Mouse (Mus musculus) macrophage (primary cell): ENCODE results near the gene Utp11. TPM values are rescaled to one million over a fixed set of nuclear protein-coding genes. Genes with fewer than 3 reads are reported as not detected.
A peak's percentile ranks its signal among the peaks of the same experiment; 100 is the strongest.

Experiments
- H3K27ac ChIP-seq: fragments of 350-480 bp; formaldehyde crosslinking; 2 replicates; pipeline ENCODE4 v1.9.0; 2021
- H3K36me3 ChIP-seq: fragments of 350-480 bp; formaldehyde crosslinking; 2 replicates; pipeline ENCODE4 v1.9.0; 2021; ENCODE audit errors: inconsistent target
- H3K4me3 ChIP-seq: fragments of 350-480 bp; formaldehyde crosslinking; 2 replicates; pipeline ENCODE4 v1.9.0; 2021; ENCODE audit errors: inconsistent target
- H3K79me2 ChIP-seq: fragments of 350-480 bp; formaldehyde crosslinking; 2 replicates; pipeline ENCODE4 v1.9.0; 2021; ENCODE audit errors: inconsistent target
- WGBS: methylation state at CpG from one replicate; pipeline ENCODE4 v1.1.7; 2026; ENCODE audit warnings: inconsistent platforms; ENCODE audit not compliant: missing documents; 5-methylcytosine and 5-hydroxymethylcytosine counted together
- polyA plus RNA-seq: library from polyadenylated mRNA; stranded (reverse); fragments of 250-400 nt; gene quantifications from 3 replicates; pipeline ENCODE4 v1.2.4, GENCODE M21; 2018; ENCODE audit warnings: inconsistent platforms
- total RNA-seq, 78 experiments: library from RNA; depleted of rRNA; stranded (reverse); fragments of 250-400 nt; gene quantifications; 1 replicate in 9 of 78; 2 replicates in 24 of 78; 3 replicates in 43 of 78; 4 replicates in 2 of 78; pipeline ENCODE4 v1.2.4; 2018; ENCODE audit warnings: inconsistent platforms in 56 of 78

Utp11 gene
- 100 to 1,000 TPM in 1 of 26 experiments, 10 to 100 TPM in 25; 12.1 to 101 (median 51.8) TPM for total RNA-seq (2018; cell fraction: chromatin; rRNA removed)
- 10 to 100 TPM; 24.9 to 44.6 (median 33.0) TPM for total RNA-seq (2018; cell fraction: cytosol; rRNA removed)
- 10 to 100 TPM; 11.1 to 53.3 (median 29.8) TPM for total RNA-seq (2018; cell fraction: nucleus; rRNA removed)
- polyA plus RNA-seq = 32.1 to 58.7 TPM (median 57.7 TPM) in 3 replicates

DNA sequence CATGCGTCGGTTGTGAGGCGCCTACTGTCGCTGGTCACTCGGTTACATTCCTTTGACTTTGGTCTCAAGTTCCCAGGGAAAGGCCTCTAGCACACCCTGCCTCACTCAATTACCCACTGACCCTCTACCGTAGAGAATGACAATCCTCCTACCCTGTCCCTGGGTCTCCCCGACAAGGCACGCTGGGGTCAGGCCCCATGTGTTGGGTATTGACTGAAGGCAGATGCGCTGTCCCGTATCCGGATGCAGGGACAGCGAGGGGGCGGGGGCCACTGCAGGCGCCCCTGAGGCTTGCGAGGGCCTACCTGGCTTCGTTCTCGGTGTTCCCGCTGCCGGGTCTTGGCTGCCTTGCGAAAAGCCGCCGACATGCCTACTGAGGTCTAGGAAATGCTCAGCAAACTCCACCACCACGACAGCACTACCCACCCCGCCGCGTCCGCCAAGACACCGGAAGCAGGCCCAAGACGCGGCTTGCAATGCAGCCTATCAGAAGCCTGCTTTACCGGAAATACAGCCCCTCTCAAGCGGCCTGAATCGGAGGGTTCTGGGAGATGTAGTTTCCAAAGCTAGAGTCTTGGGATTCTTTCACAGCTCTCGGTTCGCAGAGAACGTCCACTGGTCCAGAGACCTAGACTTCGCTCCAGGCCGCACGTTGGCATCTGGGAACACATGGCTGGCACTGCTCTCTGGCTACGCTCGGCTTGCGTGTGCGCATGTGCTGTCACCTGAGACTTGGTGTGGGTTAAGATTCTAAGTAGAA, at the start of gene Utp11:
Gene Utp11, minus strand, starts transcription at position 466 of the 760 bp plus-strand sequence.
- Histone ChIP-seq H3K4me3 (peak within 1 kb of the TSS; percentile 76), H3K79me2 (peaks cover 67% of the 10 kb centered on the region), H3K27ac (peak within 1 kb of the TSS; percentile 59), H3K36me3 (no peaks in the 10 kb centered on the region)
- WGBS = under 1% methylated on average over 41 of the region's 43 CpGs

DNA sequence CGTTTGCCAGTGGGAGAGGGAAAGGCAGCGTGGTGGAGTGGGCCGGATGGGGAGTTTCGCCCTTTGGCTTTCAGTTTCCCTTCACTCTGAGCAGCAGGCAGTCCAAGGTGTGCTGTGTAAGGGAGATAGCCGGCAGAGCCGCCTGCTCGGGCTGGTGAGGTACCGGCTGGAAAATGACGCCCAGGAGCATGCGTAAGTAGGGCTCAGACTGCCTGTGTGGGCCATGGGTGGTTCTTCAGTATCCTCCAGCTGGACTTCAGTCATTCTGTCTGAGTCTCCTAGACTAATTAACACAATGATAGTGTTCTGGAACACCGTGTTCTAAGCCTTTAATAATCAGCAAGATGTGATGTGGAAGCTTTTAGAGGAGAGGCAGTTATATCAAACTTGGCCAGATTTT, 49.4 kb upstream of the Utp11 start:
- 91% methylated on average over 11 of the region's 11 CpGs for WGBS
- Histone ChIP-seq H3K36me3 (peaks cover 16% of the 10 kb centered on the region; the same call in 1 of the 2 replicates), H3K79me2 (peaks cover 10% of the 10 kb centered on the region; the same call in 1 of the 2 replicates), H3K4me3 (no peak overlapping the region), H3K27ac (no peak overlapping the region)

DNA sequence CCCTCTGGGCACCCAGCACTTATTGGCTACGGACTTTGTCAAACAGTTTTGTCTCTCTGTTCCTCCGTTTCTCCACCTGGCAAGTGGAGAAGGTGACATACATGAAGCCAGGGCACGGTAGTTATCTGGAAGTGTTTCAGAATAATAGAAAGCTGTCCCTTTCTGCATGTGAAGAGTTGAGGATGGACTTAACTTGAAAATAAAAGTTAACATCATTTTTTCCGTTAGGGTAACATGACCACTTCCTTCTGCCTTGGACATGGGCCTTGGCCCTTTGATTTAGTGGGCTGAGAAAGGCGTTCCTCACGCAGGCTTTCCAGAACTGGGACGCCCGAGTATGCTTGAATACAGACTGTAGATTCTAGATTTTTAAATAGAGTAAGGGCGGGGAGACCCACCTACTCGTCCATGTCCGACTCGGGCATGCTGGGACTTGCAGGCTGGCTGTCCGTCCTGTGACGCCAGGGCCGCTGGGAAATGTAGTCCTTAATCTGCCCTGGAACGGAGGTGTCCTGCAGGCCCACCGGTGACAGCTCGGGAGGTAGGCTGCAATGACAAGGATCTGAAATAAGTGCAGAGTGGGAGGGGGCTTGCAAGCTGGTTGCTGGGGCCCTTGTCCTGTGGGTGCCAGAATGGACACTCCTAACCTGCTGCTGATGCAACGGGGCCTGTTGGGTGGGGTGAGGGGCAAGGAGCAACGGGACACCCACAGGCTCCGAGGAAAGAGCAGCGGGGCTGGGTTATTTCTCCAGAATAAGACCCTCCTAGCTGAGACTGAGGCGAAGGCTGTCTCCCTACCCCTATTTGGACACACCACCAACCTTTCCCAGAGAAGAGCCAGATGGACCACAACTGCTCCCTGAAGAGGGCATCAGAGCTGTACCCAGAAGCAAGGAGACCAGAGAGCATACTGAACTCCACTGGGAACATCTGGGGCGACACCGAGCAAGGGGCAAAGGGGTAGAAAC, 48.3 kb upstream of the Utp11 start, which contains the start of gene Inpp5b:
Gene Inpp5b, plus strand, starts transcription at position 475 of the 968 bp plus-strand sequence.
- peak within 1 kb of the TSS; percentile 80 for H3K27ac ChIP-seq
- H3K36me3 ChIP-seq = peaks cover 11% of the 10 kb centered on the region; the same call in 1 of the 2 replicates
- H3K79me2 ChIP-seq = peaks cover 10% of the 10 kb centered on the region; the same call in 1 of the 2 replicates
- WGBS = 6% methylated on average over 24 of the region's 25 CpGs
- H3K4me3 ChIP-seq = peak within 1 kb of the TSS; percentile 88

DNA sequence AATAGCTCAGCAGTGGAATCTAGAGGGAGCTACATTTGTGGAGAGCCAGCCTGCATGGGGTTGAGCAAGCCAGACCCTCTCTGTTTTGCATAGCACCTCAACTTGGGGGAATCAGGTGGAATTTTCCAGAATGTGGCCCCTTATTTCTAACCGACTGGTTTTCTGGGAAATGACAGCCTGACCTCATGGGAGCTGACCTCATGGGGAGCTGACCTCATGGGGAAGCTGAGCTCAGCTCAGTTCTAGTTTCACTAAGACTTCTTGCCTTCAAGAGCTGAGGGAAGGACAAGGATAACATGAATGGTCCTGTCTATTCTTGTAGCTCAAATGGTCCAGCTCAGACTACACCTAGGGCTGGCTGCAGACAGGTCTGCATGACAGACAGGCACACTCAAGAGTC, 45.4 kb upstream of the Utp11 start:
- WGBS = 36% methylated on average over 1 of the region's 1 CpGs
- Histone ChIP-seq H3K27ac (peak overlapping the region; percentile 91), H3K4me3 (no peak overlapping the region), H3K79me2 (peaks cover 10% of the 10 kb centered on the region; the same call in 1 of the 2 replicates), H3K36me3 (no peaks in the 10 kb centered on the region)

DNA sequence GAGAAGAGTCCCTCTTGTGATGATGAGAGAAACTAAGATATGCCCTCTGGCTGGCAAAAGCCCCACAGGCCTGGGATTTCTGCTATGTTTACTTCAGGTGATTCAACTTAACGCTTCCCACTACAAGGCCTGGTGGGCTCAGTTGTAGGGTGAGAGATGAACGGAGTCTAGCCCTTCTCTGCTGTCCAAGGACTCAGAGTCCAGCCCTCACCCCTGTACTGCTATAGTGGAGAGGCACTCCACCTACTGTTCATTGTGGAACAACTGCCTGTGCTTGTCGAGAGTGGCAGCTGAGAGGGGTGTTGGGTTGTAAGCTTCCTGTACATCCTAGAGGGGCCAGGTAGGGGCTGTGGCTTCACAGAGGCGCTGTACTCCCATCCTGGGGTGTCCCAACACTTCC, 44.6 kb upstream of the Utp11 start:
- peaks cover 10% of the 10 kb centered on the region; the same call in 1 of the 2 replicates for H3K79me2 ChIP-seq
- H3K27ac ChIP-seq = peak overlapping the region; percentile 91
- WGBS = 37% methylated on average over 4 of the region's 4 CpGs
- H3K4me3 ChIP-seq = no peak overlapping the region; the same call in 1 of the 2 replicates
- no peaks in the 10 kb centered on the region for H3K36me3 ChIP-seq

DNA sequence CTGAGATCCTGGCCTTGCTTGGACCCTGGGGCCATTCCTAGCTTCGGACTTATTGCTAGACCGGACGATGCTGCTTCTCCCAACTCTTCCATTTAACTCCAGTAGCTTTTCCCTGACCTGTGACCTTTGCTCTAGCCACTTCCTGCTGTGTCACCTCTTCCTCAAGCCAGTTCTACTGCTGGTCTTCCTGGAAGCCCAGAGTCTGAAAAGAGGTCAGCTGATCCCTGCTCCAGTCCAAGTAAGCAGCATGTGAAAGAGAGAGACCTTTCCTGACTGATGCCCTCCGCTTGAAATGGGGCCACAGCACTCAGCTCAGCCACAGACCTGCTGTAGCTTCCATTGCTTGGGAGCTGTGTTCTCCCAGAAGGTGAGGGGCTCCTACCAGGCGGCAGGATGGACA, 44.1 kb upstream of the Utp11 start:
- no peak overlapping the region; the same call in 1 of the 2 replicates for H3K4me3 ChIP-seq
- peak overlapping the region; percentile 91 for H3K27ac ChIP-seq
- H3K36me3 ChIP-seq = no peaks in the 10 kb centered on the region
- peaks cover 5% of the 10 kb centered on the region; the same call in 1 of the 2 replicates for H3K79me2 ChIP-seq
- WGBS = 92% methylated on average over 5 of the region's 5 CpGs

DNA sequence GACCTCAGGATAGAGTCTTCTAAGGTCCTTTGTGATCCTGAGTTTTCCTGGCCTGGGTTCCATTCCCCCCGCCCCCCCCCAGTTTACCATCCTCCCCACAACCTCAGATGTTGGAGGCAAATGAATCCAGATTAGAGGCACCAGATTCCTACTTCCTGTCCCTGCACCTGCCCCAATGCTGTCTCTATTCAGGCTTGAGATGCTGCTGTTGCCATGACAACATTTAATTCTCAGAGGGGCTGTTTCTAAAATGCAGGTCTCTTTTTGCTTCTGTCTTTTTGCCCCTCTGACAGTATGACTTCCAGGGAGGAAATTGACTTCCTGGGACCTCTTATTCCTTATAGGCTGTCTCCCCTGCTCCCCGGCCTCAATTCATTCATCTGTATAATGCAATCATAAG, 43.6 kb upstream of the Utp11 start:
- Histone ChIP-seq H3K4me3 (no peak overlapping the region), H3K79me2 (no peaks in the 10 kb centered on the region), H3K27ac (no peak overlapping the region; the same call in 1 of the 2 replicates), H3K36me3 (no peaks in the 10 kb centered on the region; the same call in 1 of the 2 replicates)
- WGBS = 100% methylated on average over 2 of the region's 2 CpGs

DNA sequence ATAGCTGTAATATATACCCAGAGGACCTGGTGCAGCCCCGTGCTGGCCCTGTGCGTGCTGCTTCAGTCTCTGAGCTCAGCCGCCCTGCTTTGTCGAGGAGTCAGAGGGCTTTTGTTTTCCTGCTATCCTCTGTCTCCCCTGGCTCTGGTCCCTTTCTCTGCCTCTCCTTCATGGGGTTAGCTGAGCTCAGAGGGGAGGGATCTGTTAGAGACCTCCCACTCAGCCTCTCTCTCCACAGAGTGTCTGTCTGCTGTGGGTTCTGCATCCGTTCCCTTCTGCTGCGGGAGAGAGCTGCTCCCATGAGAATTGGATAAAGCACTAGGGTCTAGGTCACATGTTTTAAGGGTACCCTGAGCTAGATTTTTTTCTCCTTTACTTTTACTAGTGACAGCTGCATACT, 32.7 kb upstream of the Utp11 start:
- Histone ChIP-seq H3K27ac (no peak overlapping the region), H3K79me2 (no peaks in the 10 kb centered on the region), H3K4me3 (no peak overlapping the region), H3K36me3 (peaks cover 96% of the 10 kb centered on the region)
- 95% methylated on average over 6 of the region's 6 CpGs for WGBS

DNA sequence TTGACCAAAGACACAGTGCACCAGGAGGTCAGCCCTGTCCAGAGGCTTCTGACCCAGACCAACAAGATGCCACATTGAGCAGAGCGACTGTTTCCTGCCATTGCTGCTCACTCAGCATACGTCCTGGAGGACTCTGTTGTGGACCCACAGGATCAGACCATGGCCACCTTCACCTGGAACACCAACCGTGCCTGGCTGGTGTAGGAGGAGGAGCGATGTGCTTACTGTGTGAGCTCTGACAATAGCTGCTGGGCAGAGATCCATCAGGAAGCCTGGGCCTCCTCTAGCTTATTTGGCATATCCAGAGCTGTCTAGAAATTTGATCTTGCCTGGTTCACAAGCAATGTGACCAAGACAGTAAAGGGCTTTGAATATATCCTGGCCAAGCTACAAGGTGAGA, 25.7 kb upstream of the Utp11 start:
- 94% methylated on average over 4 of the region's 4 CpGs for WGBS
- H3K27ac ChIP-seq = no peak overlapping the region

DNA sequence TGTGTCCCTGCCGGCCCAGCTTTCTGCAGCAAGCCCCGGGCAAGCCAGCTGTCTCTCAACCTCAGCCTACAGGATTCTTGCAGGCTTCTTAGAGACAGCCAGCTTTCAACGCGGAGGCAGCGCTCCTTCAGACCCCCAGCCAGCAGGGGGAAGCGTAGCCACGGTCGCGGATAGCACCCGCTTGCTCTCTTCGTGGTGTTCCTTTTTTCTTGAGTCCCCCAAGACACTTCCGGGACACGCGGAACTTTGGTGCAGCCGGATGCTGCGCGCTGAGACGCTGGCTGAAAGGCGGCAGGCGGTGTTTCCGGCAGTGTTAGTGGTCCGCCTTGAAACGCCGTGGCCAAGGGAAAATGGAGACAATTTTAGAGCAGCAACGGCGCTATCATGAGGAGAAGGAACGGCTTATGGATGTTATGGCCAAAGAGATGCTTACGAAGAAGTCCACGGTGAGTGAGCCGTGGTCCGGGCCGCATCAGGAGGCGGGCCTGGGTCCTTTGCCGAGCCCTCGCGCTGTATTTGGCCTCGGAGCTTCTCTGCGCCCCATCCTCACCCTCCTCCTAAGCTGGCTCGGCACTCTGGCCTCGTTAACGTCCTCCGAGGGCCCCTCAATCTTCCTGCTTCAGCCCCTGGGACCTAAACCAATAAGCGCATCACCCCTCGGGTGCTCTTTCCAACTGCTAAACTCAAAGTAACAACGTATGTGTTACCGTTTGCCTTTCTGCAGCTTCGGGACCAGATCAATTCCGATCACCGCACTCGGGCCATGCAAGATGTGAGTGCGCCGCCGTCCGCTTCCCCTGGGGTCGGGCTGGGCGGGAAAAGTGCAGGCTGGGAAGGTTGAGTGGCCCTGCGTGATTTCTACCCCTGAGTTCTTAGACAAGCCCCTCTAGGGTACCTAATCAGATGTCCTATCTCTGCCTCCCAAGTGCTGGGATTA, 21.4 kb upstream of the Utp11 start, which contains the start of gene Sf3a3:
Gene Sf3a3, plus strand, starts transcription at position 232 of the 937 bp plus-strand sequence.
- Histone ChIP-seq H3K36me3 (peaks cover 23% of the 10 kb centered on the region), H3K27ac (peak within 1 kb of the TSS; percentile 74), H3K4me3 (peak within 1 kb of the TSS; percentile 89), H3K79me2 (peaks cover 26% of the 10 kb centered on the region)
- under 1% methylated on average over 55 of the region's 57 CpGs for WGBS

More for the DNA sequence above, 25.7 kb upstream of the Utp11 start:
- Histone ChIP-seq H3K36me3 (peaks cover 60% of the 10 kb centered on the region), H3K4me3 (no peak overlapping the region), H3K79me2 (peaks cover 26% of the 10 kb centered on the region)

DNA sequence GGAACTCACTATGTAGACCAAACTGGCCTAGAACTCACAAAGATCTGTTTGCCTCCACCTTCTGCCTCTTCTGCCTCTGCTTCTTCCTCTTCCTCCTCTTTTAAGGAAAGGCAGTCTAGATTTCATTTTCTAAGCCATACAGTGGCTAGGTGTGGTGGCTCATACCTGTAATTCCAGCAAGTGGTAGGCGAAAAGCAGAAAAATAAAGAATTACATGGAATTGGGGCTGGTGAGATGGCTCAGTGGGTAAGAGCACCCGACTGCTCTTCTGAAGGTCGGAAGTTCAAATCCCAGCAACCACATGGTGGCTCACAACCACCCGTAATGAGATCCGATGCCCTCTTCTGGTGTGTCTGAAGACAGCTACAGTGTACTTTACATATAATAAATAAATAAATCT, 20.4 kb upstream of the Utp11 start:
- H3K4me3 ChIP-seq = peak overlapping the region; percentile 89; the same call in 1 of the 2 replicates
- peaks cover 26% of the 10 kb centered on the region for H3K79me2 ChIP-seq
- peaks cover 14% of the 10 kb centered on the region for H3K36me3 ChIP-seq
- peak overlapping the region; percentile 74; the same call in 1 of the 2 replicates for H3K27ac ChIP-seq
- WGBS = 100% methylated on average over 3 of the region's 5 CpGs

DNA sequence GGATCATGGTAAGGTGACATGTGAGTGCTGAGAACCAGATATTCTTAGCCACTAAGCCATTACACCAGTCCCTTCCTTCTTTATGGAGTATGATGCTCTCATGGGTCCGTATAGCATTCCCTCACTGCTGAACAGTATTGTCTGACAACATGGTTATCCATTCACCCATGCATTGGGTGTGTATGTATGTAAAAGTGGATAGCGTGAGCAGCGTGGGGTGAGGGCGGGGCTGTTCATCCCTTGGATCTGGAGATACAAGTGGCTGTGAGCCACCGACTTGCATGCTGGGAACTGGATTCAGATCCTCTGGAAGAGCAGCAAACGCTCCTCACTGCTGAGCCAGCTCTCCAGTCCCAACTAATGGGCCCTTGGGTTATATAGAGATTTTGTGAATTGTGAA, 19.2 kb upstream of the Utp11 start:
- Histone ChIP-seq H3K36me3 (peaks cover 1% of the 10 kb centered on the region; the same call in 1 of the 2 replicates), H3K4me3 (no peak overlapping the region), H3K79me2 (peaks cover 28% of the 10 kb centered on the region), H3K27ac (no peak overlapping the region)
- WGBS = 96% methylated on average over 6 of the region's 6 CpGs

DNA sequence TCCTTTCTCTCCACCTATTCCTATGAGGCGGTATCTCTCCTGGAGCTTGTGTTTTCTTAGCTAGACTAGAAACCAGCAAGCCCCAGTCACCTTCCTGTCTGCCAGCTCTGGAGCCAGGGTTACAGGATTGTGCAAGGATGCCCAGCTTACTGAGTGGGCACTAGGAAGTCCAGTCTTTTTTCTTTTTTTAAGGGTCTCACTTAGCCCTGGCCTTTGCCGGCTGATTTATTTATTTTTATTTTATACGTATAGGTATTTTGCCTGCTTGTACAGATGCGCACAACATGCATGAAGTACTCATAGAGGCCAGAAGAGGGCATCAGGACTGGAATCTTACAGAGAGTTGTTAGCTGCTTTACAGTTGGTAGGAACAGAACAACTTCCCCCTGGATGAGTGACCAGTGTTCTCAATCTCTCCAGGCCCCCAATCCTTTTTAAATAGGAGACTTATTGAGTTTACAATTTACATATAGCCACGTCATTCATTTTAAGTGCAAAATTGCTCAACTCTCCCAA, 17.4 kb upstream of the Utp11 start:
- Histone ChIP-seq H3K27ac (peak overlapping the region; percentile 99), H3K4me3 (no peak overlapping the region), H3K36me3 (peaks cover 9% of the 10 kb centered on the region; the same call in 1 of the 2 replicates), H3K79me2 (peaks cover 31% of the 10 kb centered on the region)
- WGBS = 0% methylated on average over 5 of the region's 5 CpGs
